Mouse (Mus musculus) small intestine, adult 2 months (tissue): Measurements from ENCODE around the gene Ccdc106. TPM values are rescaled to one million over a fixed set of nuclear protein-coding genes. Genes with fewer than 3 reads are reported as not detected.

Experiments used
- H3K27ac ChIP-seq: fragments of 200-500 bp; 2 replicates; pipeline ENCODE4 v1.5.1; 2012; ENCODE audit warnings: low read depth, low read length, control low read depth, inconsistent platforms; ENCODE audit not compliant: insufficient read depth
- H3K27me3 ChIP-seq: fragments of 200-500 bp; 2 replicates; pipeline ENCODE4 v1.6.1; 2012; ENCODE audit warnings: mild to moderate bottlenecking, moderate library complexity, low read length, inconsistent platforms; ENCODE audit not compliant: control insufficient read depth, insufficient read depth
- H3K36me3 ChIP-seq: fragments of 200-500 bp; 2 replicates; pipeline ENCODE4 v1.6.1; 2012; ENCODE audit warnings: mild to moderate bottlenecking, low read length, control low read depth, inconsistent platforms; ENCODE audit not compliant: control insufficient read depth, insufficient read depth
- H3K4me1 ChIP-seq: fragments of 200-500 bp; 2 replicates; pipeline ENCODE4 v1.6.1; 2012; ENCODE audit warnings: low read length, inconsistent platforms, mixed read lengths; ENCODE audit not compliant: control insufficient read depth, insufficient read depth, insufficient read length
- H3K4me3 ChIP-seq: fragments of 200-500 bp; 2 replicates; pipeline ENCODE4 v1.5.1; 2012; ENCODE audit warnings: low read depth, mild to moderate bottlenecking, control low read depth, inconsistent platforms, low read length, moderate library complexity
- CTCF ChIP-seq: fragments of 200-500 bp; IDR thresholded peaks from 2 replicates; pipeline ENCODE4 v1.5.1; 2012; ENCODE audit warnings: low read depth, mild to moderate bottlenecking, control low read depth, inconsistent platforms, low read length, moderate library complexity, mixed read lengths; ENCODE audit not compliant: insufficient replicate concordance, insufficient read length; ENCODE audit errors: extremely low read depth
- POLR2A ChIP-seq: fragments of 200-500 bp; IDR thresholded peaks from 2 replicates; pipeline ENCODE4 v1.6.1; 2012; ENCODE audit warnings: low read depth, mild to moderate bottlenecking, control low read depth, inconsistent platforms, low read length, moderate library complexity
- WGBS: fragments of 180-500 bp; shearing (Covaris S2); methylation state at CpG from one replicate; pipeline ENCODE4 v1.1.7; 2018; 5-methylcytosine and 5-hydroxymethylcytosine counted together
- polyA plus RNA-seq: library from polyadenylated mRNA; depleted of rRNA; stranded (reverse); fragments of >200 nt; gene quantifications from 2 replicates; pipeline ENCODE4 v1.2.3, GENCODE M21; 2012

Ccdc106 gene
- polyA plus RNA-seq, 1 experiment = 0.81 TPM

GRCm38 (mm10) chr7:5030554-5031275 is 10.4 kb downstream of the Ccdc106 start:
- H3K4me1 ChIP-seq = no peaks in the 10 kb centered on the region
- peaks cover 46% of the 10 kb centered on the region for H3K36me3 ChIP-seq
- H3K27me3 ChIP-seq = no peaks in the 10 kb centered on the region
- no peak overlapping the region for H3K4me3 ChIP-seq
- no peak overlapping the region for H3K27ac ChIP-seq
- no peak for TF ChIP-seq POLR2A
- no peak for TF ChIP-seq CTCF
- WGBS = 94% methylated on average over 63 of the region's 63 CpGs

DNA sequence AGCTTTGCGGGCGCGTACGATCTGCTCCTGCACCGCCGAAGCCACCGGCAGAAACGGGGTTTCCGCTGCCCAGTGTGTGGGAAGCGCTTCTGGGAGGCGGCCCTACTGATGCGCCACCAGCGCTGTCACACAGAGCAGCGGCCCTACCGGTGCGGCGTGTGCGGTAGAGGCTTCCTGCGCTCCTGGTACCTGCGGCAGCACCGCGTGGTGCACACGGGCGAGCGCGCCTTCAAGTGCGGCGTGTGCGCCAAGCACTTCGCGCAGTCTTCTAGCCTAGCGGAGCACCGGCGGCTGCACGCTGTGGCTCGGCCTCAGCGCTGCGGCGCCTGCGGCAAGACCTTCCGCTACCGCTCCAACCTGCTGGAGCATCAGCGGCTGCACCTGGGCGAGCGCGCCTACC is 11.1 kb downstream of the Ccdc106 start:
- no peaks in the 10 kb centered on the region for H3K27me3 ChIP-seq
- WGBS = 95% methylated on average over 46 of the region's 46 CpGs
- TF ChIP-seq POLR2A = no peak
- TF ChIP-seq CTCF = no peak
- no peak overlapping the region for H3K4me3 ChIP-seq
- H3K27ac ChIP-seq = no peak overlapping the region
- H3K4me1 ChIP-seq = no peaks in the 10 kb centered on the region
- H3K36me3 ChIP-seq = peaks cover 50% of the 10 kb centered on the region

DNA sequence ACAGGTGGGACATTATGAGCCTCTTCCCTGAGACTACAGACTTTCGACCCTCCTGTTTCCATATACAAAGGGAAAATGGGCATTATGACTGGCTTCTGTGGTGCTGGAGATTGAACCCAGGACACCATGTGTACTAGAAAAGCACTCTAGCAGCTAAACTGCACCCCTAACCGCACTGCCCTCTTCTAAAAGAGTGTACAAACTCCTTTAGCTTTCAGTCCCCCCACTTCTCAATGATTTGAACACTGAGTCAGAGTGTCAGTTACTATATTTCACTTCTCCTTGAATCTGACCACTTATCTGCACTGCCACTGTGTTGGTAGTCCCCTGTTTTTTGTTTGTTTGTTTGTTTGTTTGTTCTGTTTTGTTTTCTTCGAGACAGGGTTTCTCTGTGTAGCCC is 13.5 kb downstream of the Ccdc106 start, which contains the start of gene 4632433K11Rik:
TSS of gene 4632433K11Rik (plus strand) at position 301 of the 400 bp plus-strand sequence.
- peaks cover 2% of the 10 kb centered on the region; the same call in 1 of the 2 replicates for H3K4me1 ChIP-seq
- WGBS = 74% methylated on average over 3 of the region's 3 CpGs
- H3K27me3 ChIP-seq = no peaks in the 10 kb centered on the region
- H3K27ac ChIP-seq = no peak within 1 kb of the TSS
- peaks cover 49% of the 10 kb centered on the region for H3K36me3 ChIP-seq
- no peak for TF ChIP-seq POLR2A
- TF ChIP-seq CTCF = no peak
- no peak within 1 kb of the TSS for H3K4me3 ChIP-seq

- Histone ChIP-seq H3K4me1 (peaks cover 2% of the 10 kb centered on the region; the same call in 1 of the 2 replicates), H3K27me3 (no peaks in the 10 kb centered on the region), H3K4me3 (no peak overlapping the region), H3K36me3 (peaks cover 31% of the 10 kb centered on the region), H3K27ac (no peak overlapping the region)
- TF ChIP-seq CTCF (no peak), POLR2A (no peak)
- 97% methylated on average over 17 of the region's 17 CpGs for WGBS
Observed at GRCm38 (mm10) chr7:5035628-5036027, 15.3 kb downstream of the Ccdc106 start.

GRCm38 (mm10) chr7:5036136-5036535 is 15.8 kb downstream of the Ccdc106 start:
- H3K27ac ChIP-seq = no peak overlapping the region
- no peak overlapping the region for H3K4me3 ChIP-seq
- 94% methylated on average over 9 of the region's 9 CpGs for WGBS
- peaks cover 26% of the 10 kb centered on the region for H3K36me3 ChIP-seq
- peaks cover 2% of the 10 kb centered on the region; the same call in 1 of the 2 replicates for H3K4me1 ChIP-seq
- TF ChIP-seq CTCF = no peak
- TF ChIP-seq POLR2A = no peak
- no peaks in the 10 kb centered on the region for H3K27me3 ChIP-seq

DNA sequence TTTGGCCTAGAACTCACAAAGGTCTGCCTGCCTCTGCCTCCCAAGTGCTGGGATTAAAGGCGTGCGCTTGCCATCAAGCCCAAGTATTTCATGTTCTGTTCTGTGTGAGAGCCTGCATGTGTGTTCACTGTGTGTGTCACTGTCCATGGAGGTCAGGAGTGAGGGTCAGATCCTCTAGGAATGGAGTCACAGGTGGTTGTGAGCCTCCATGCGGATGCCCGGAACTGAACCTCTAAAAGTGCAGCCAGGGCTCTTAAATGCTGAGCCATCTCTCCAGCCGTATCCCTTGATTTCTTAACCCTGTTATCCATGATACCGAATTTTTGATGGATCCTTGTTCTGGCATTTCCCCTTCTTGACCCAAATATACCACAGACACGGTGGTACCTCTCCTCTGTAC is 16.7 kb downstream of the Ccdc106 start:
- Histone ChIP-seq H3K27me3 (no peaks in the 10 kb centered on the region), H3K4me1 (peaks cover 2% of the 10 kb centered on the region; the same call in 1 of the 2 replicates), H3K36me3 (peaks cover 17% of the 10 kb centered on the region), H3K4me3 (no peak overlapping the region), H3K27ac (no peak overlapping the region)
- no peak for TF ChIP-seq POLR2A
- WGBS = 92% methylated on average over 7 of the region's 7 CpGs

- 61% methylated on average over 8 of the region's 8 CpGs for WGBS
- H3K4me1 ChIP-seq = peaks cover 2% of the 10 kb centered on the region; the same call in 1 of the 2 replicates
- no peaks in the 10 kb centered on the region for H3K27me3 ChIP-seq
- peaks cover 13% of the 10 kb centered on the region for H3K36me3 ChIP-seq
- TF ChIP-seq POLR2A (no peak), CTCF (no peak)
- no peak overlapping the region for H3K27ac ChIP-seq
- H3K4me3 ChIP-seq = no peak overlapping the region
Observed at GRCm38 (mm10) chr7:5037467-5037866, 17.1 kb downstream of the Ccdc106 start.
